Mouse (Mus musculus) ES-Bruce4 (cell line): ENCODE data around the gene Slc48a1. TPM values are rescaled to one million over a fixed set of nuclear protein-coding genes. Genes with fewer than 3 reads are reported as not detected.

ENCODE experiments used
- H3K27ac ChIP-seq: 2 replicates; pipeline ENCODE4 v1.5.1; 2012; ENCODE audit warnings: low read length, inconsistent platforms; ENCODE audit not compliant: insufficient read depth
- H3K27me3 ChIP-seq: 2 replicates; pipeline ENCODE4 v1.6.1; 2012; ENCODE audit warnings: mild to moderate bottlenecking, low read length, inconsistent platforms; ENCODE audit not compliant: control insufficient read depth, poor library complexity, insufficient read depth, severe bottlenecking
- H3K36me3 ChIP-seq: 2 replicates; pipeline ENCODE4 v1.6.1; 2012; ENCODE audit warnings: inconsistent platforms, mild to moderate bottlenecking, low read length, moderate library complexity; ENCODE audit not compliant: control insufficient read depth, poor library complexity, insufficient read depth, severe bottlenecking
- H3K4me1 ChIP-seq: one replicate; pipeline ENCODE4 v1.8.1; 2011; ENCODE audit warnings: low read length; ENCODE audit not compliant: control insufficient read depth, insufficient read depth
- H3K4me3 ChIP-seq: 2 replicates; pipeline ENCODE4 v1.5.1; 2011; ENCODE audit warnings: low read depth, mild to moderate bottlenecking, low read length
- H3K9ac ChIP-seq: 2 replicates; pipeline ENCODE4 v1.6.1; 2012; ENCODE audit warnings: low read depth, mild to moderate bottlenecking, inconsistent platforms; ENCODE audit not compliant: poor library complexity, severe bottlenecking
- H3K9me3 ChIP-seq: replicated peaks from 2 replicates; pipeline ENCODE4 v1.6.1; 2012; ENCODE audit warnings: mild to moderate bottlenecking, low read length, inconsistent platforms; ENCODE audit not compliant: control insufficient read depth, poor library complexity, insufficient read depth, severe bottlenecking
- CTCF ChIP-seq: IDR thresholded peaks from one replicate; pipeline ENCODE4 v1.8.1; 2011; ENCODE audit warnings: low read depth, low read length
- EP300 ChIP-seq: IDR thresholded peaks from 2 replicates; pipeline ENCODE4 v1.6.1; 2011; ENCODE audit warnings: low read depth, low read length; ENCODE audit not compliant: insufficient read depth
- POLR2A ChIP-seq: IDR thresholded peaks from one replicate; pipeline ENCODE4 v1.8.1; 2011; ENCODE audit warnings: low read length; ENCODE audit not compliant: insufficient read depth
- polyA plus RNA-seq: library from polyadenylated mRNA; stranded (reverse); fragments of >200 nt; gene quantifications from 2 replicates; pipeline ENCODE4 v1.2.4, GENCODE M21; 2011; ENCODE audit warnings: low read depth; ENCODE audit not compliant: missing spikeins, insufficient read depth, insufficient read length

Gene Slc48a1
- polyA plus RNA-seq, 1 experiment, result 17.2 TPM

DNA sequence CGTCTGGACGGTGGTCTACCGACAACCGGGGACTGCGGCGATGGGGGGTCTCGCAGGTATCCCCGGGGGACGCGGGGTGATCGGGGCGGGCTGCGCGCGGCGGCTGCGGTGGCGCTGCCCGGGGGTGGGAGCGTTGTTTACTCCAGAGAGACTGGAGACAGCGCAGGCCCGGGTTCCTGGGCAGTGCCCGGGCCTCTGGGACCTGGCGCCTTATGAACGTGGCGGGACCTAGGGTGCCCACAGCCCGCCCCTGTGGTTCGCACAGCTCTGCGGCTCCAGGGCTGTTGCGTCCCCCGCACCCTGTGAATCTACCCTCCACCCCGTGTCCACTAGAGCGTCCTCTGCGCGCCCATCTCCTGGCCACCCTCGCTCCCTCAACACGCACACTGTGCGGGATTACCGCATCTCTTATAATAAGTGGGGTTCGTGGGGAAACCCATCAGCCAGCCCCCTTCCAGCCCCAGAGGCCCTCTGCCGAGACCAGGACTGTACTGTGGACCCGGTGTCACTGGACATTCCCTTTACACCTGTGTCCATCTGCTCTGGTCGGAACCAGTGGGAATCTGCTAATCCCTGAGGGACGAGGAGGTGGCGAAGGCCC, 6.3 kb downstream of the Slc48a1 start:
- peak overlapping the region; percentile 95 for H3K4me3 ChIP-seq
- H3K9me3 ChIP-seq, result no peaks in the 10 kb centered on the region
- H3K4me1 ChIP-seq, result peaks cover 4% of the 10 kb centered on the region
- TF ChIP-seq EP300 (no peak), POLR2A (no peak), CTCF (no peak)
- H3K27ac ChIP-seq, result no peak overlapping the region
- no peaks in the 10 kb centered on the region for H3K27me3 ChIP-seq
- no peaks in the 10 kb centered on the region for H3K36me3 ChIP-seq
- H3K9ac ChIP-seq, result peak overlapping the region; percentile 91

DNA sequence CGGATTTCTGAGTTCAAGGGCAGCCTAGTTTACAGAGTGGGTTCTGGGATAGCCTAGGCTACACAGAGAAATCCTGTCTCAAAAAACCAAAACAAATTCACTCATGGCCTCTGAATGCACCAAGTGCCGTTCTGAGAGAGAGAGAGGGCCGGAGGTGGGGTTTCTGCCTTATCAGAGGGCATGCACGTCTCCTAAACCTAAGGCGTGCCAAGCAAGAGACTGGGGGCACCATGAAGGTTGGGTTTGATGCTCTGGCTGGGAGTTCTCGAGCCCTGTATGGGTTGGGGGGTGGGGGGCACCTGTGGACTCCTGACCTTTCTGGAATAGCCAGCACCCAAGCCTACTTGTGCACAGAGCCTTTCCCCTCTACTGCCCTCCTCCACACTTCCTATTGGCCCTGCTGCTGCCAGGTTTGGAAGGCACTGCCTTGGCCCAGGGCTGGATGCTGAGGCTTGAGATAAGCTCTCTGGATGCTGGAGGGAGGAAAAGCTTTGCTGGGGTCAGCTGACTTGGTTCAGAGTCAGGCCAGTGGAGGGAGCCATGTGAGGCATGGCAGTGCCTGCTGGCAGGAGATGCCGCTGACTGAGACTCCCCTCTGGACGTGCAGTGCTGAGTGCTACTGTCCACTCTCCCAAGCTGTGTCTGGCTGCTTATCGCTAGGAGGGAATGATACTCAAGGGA, 7.6 kb downstream of the Slc48a1 start:
- no peak overlapping the region for H3K27ac ChIP-seq
- no peaks in the 10 kb centered on the region for H3K9me3 ChIP-seq
- H3K9ac ChIP-seq, result no peak overlapping the region
- no peaks in the 10 kb centered on the region for H3K27me3 ChIP-seq
- H3K36me3 ChIP-seq, result no peaks in the 10 kb centered on the region
- H3K4me3 ChIP-seq, result no peak overlapping the region
- TF ChIP-seq CTCF (no peak), EP300 (no peak), POLR2A (no peak)
- peaks cover 4% of the 10 kb centered on the region for H3K4me1 ChIP-seq

DNA sequence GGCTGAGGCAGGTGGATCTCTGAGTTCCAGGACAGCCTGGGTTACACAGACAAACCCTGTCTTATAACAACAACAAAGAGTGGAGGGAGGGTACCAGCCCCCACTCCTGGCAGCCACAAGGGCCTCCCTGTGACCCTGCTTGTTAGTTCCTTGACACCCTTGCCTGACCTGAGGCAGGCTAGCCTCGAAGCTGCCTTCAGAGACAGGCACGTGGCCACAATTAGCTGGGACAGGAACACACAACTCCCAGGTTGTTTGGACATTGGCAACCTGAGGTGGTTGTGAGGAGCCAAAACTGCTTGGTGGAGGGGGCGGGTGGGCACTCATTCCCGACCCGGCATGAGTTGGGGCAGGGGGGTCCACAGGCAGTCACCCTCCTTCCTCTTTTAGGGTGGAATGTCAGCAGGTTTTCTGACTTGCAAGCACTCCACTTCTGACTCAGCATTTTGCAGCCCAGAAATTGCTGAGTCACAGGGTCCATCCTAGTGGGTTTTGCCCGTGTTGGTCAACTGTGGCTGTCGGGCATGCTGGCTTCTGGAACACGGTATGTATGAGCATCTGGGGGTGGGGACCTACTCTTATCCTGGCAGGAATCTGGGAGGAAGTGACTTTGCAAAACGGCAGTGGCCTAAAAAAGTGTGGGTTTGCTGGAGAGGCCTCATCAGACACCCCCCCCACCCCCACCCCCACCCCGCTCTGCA, 8.2 kb downstream of the Slc48a1 start:
- Histone ChIP-seq H3K36me3 (no peaks in the 10 kb centered on the region), H3K27ac (no peak overlapping the region), H3K4me3 (no peak overlapping the region), H3K9ac (no peak overlapping the region), H3K9me3 (no peaks in the 10 kb centered on the region), H3K4me1 (peaks cover 4% of the 10 kb centered on the region), H3K27me3 (no peaks in the 10 kb centered on the region)
- TF ChIP-seq CTCF (no peak), EP300 (no peak), POLR2A (no peak)

DNA sequence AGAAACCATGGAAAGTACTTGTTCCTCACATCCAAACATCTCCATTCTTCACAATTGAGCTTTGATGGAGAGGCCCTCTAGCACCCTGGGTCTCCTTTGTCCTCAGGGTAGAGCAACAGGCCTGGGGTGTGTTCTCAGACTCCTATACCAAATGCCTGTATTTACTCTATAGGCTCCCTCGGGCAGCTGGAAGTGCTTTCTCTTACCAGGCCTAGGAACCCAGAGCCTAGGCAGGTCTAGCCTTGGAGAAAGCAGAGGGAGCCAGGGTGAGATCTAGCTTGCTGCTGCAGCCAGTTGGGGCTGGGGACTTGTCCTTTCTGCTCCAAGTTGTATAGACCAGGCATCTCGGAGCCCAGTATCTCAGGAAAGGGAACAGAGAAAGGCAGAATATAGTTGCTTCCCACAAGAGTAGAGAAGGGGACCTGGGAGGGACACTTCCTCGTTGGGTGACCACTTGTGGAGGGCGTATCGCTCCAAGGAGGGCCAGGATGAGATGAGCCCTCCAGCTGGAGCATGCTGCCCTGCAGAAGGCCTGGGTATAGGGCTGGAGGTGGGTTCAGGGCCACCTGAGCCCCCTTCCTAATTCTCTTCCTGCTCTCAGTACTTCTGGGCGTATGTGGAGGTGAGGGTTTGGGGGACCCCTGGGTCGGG, 9.0 kb downstream of the Slc48a1 start:
- H3K27ac ChIP-seq, result no peak overlapping the region
- peaks cover 4% of the 10 kb centered on the region for H3K4me1 ChIP-seq
- no peak overlapping the region for H3K4me3 ChIP-seq
- no peaks in the 10 kb centered on the region for H3K9me3 ChIP-seq
- TF ChIP-seq POLR2A (no peak), CTCF (no peak), EP300 (no peak)
- no peaks in the 10 kb centered on the region for H3K36me3 ChIP-seq
- no peak overlapping the region for H3K9ac ChIP-seq
- no peaks in the 10 kb centered on the region for H3K27me3 ChIP-seq

DNA sequence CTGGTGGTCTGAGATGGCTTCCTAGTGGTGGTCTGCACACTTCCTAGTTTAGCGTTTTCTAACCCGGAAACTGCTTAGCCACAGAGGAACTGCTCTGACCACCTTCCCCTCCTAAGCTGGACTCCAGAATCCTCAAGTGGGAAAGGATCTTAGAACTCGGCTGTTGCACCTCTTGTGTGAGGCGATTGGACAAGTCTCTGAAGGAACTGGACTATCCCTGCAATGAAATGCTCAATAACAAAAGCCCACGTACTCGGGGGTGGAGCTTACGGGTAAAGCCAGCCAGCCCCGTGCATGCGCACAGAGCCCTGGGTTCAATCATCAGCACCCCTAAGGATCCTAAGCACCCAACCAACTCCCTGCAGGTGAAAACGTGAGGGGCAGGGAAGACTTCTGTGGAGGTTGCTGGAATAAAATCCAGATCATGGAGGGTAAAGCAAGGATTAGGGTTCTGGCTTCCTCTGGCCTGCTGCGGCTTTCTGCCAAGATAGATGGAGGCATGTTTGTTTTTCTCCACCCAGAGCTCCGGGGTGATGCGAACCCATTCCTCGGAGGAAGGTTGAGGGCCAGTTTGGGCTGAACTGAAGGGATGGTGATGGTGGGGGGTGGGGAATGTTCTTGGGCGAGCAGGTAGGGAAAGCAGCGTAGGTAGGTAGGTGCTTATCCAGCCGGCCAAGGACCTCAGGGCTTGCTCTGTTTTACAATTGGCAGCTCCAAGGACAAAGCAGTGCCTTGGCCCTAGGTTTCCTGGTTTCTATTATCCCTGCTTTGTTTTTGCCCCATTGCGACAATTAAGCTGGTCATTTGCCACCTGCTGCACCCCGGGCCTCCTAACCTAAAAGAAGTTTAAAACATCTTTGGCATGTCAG, 9.7 kb downstream of the Slc48a1 start:
- no peak overlapping the region for H3K9ac ChIP-seq
- peak overlapping the region; percentile 19; the same call in 1 of the 2 replicates for H3K4me3 ChIP-seq
- H3K36me3 ChIP-seq, result no peaks in the 10 kb centered on the region
- H3K4me1 ChIP-seq, result peaks cover 4% of the 10 kb centered on the region
- TF ChIP-seq POLR2A, result peak; percentile 11
- TF ChIP-seq EP300, result no peak
- TF ChIP-seq CTCF, result no peak
- H3K27me3 ChIP-seq, result no peaks in the 10 kb centered on the region
- no peaks in the 10 kb centered on the region for H3K9me3 ChIP-seq
- no peak overlapping the region for H3K27ac ChIP-seq
